Mouse (Mus musculus) naive thymus-derived CD4-positive, alpha-beta T cell, adult 5 months (primary cell): ENCODE measurements around the gene Zfp39. TPM values are rescaled to one million over a fixed set of nuclear protein-coding genes. Genes with fewer than 3 reads are reported as not detected.

Experiments used
- polyA plus RNA-seq: library from polyadenylated mRNA; unstranded; fragments of 100-300 nt; shearing (Covaris generic); gene quantifications from one replicate; pipeline ENCODE4 v1.2.1, GENCODE M21; 2017

The Zfp39 gene
- polyA plus RNA-seq = 6.8 TPM

DNA sequence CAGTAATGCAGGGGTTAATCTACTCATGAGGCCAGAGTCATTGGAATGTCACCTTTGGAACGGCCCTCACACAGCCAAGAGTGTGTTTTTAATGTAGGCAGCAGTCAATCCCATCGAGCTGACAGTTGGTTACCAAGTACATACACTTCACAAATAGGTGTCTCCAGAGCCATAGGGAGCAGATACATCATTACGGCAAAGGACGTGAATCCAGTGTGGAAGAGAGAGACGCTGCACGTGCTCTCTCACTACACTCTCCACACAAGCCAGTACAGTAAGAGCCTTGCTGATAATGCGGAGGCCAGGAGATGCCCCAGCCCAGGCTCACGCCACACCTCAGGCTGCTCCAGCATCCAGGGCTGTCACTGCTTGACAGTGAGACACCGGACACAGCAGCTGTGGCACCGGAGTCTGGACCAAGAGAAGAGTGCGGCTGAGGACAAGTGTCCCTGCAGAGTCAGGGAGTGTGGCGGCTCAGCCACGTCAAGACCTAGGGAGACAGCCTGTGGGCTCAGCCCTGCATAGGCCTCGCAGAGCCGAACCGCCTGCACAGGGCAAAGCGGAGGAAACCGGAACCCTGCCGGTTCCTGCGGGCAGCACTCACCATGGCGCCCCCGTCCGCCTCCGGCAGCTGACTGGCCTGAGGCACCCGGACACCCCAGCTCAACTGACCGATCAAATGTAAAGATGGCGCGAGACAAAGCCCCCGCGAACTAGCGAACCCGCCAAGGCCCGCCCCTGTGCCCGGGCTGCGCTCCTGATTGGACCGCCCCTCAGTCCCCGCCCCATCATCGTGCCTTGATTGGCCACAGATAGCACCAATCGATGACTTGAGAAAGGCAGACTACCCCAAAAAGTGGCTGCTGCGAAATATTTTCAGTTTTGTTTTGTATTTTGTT, at the start of gene Zfp39:
TSS of gene Zfp39 (minus strand) at position 715 of the 899 bp plus-strand sequence.

DNA sequence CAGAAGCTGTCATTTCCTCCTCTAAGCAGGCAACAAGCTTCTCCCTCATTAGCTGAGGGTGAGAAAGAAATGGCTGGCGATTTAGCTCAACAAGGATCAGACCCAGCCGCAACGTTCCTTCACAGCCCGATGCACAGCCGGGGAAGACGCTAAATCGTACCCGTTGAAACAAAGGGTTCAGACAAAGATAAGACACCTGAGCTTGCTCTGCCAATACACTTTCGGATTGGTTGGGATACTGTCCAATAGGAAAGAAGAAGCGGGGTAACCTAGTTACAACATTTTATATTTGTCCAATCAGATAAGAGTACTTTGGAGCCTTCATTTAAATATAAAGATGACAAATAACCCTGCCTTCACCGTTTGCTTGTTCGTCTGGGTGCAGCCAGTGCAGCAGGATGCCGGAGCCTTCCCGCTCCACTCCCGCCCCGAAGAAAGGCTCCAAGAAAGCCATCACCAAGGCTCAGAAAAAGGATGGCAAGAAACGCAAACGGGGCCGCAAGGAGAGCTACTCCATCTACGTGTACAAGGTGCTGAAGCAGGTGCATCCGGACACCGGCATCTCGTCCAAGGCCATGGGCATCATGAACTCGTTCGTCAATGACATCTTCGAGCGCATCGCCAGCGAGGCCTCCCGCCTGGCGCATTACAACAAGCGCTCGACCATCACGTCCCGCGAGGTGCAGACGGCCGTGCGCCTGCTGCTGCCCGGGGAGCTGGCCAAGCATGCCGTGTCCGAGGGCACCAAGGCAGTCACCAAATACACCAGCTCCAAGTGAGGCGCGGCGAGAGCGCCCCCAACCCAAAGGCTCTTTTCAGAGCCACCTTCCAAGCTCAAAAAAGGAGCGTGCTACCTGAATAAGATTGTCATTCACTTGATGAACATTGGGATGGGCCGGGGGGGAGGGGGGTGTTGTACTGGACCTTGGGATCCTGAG, 44.8 kb upstream of the Zfp39 start, which contains the start of gene Hist3h2ba:
TSS of gene Hist3h2ba (plus strand) at position 379 of the 938 bp plus-strand sequence.

DNA sequence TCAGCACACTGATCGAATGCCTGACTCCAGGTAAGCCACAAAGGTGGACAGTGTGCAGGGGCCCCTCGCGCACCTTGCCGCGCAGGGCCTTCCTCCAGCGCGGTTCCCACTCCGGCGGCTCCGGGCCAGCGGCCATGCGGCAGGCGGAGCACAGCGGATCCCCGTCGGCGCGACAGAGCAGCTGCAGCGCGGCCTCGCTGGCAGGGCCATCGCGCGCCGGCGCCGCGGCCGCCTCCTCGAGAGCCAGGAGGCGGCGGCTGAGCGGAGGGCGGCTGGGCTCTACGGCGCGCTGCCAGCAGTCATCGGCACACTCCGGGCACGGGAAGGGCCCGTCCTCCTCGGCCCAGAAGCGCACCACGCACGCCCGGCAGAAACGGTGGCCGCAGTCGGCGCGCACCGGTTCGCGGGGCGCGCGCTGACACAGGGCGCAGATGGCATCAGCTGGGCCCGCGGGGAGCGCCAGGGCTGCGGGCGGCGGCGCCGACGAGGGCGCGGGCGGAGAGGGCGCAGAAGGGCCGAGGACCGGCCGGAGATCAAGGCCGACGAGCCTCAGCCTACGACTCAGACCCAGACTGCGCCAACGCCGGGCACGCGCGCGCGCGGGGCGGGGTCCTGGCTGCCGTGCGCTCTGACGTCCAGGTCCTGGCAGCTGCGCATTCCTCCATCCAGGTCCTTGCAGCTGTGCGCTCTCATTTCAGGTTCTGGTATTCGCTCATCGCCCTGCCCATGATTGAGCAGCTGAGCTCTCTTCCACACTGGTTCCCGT, 34.5 kb upstream of the Zfp39 start, which contains the start of gene Rnf187:
TSS of gene Rnf187 (minus strand) at position 595 of the 766 bp plus-strand sequence.

DNA sequence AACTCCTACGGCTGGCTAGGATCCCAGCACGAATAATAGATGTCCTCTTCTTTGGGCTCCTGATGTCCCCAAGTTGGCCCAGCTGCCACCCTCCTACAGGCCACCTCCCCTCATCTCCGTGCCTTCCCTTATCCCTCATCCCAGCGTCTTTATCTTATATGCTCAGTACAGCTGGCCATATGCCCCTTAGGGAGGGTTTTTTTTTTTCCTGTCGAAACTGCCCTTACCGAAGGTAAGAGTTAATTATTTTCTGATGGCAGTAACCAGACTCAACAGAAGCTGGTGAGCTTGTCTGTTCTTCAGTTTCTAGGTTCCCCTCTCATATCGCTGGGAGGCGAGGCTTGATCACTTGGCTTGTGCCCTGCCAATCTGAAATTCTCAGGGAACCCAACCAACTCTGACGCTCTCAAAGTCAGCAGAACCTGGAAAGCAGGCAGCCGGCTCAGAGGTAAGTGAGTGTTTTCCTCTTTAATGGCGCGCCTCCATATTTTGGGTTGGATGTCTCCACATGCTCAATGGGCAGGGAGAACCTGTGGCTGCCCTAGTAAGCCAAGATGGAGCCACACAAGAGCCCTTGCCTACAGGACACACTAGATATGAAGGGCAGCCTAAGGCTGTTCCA, 13.8 kb upstream of the Zfp39 start, which contains the start of gene Btnl10:
TSS of gene Btnl10 (plus strand) at position 164 of the 622 bp plus-strand sequence.

DNA sequence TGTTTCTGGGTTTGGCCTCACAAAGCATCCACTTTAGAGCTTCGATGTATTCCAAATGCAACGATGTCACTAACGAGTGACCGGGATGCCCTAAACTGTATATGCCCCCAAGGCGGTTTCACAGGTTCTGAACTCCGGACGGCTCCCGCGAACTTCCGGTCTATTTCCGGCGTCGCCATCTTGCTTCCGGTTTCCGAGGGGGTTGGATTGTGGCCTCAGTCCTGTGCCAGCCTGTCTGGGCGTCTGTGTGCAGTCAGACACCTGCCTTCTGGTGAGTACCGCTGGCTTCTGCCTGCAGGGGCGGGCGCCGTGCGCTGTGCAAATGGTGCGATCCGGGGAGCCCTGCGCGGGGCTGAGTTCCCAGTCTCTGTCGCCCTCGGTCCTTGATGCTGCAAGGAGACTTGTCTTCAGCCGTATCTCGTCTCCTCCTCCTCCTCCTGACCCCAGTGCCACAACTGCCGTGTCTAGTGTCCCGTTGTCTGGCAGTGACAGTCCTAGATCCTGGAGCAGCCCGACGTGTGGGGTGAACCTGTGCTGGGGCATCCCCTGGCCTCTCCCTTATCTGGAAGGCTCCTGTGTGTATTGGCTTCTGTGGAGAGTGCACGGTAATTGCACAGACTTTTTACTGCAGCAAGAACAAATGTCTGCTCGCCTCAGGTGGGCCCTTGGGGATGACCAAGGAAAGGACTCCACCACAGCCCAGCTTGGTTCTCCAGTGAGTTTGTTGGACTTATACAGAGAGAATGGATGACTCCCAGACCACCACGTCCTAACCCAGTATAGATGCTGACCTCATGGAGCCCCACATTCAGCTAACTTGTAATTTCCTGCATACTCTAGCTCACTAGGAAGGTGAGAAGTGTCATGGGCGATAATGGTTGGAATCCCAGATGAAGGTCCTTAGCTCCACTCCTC, 36.7 kb downstream of the Zfp39 start, which contains the start of gene 2810021J22Rik:
TSS of gene 2810021J22Rik (plus strand) at position 178 of the 915 bp plus-strand sequence.

DNA sequence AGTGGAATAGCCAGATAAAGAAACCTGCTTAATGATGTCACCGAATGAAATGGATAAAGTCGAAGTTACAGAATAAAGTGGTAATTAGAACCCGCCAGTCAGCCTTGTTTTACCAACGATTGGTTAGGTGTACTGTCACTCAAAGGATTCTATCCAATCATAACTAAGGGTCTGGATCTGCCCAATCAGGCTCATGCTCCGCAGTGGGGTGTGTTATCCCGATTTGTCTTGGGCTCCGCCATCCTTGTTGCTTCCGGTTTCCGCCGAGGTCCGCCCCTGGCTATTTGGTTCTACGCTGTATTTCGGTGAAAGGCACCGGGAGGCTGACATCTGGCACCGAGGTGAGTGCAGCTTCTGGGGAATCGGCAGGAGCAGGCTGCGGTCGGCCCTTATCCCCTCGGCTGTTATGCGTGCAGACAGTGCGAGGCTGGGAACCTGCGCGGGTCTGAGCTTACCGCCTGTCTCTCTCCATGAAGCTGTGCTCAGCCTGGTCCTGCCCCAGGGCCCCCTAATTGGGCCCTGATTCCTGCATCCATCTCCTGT, 57.0 kb downstream of the Zfp39 start, which contains the start of gene Gm12258:
TSS of gene Gm12258 (plus strand) at position 240 of the 543 bp plus-strand sequence.

DNA sequence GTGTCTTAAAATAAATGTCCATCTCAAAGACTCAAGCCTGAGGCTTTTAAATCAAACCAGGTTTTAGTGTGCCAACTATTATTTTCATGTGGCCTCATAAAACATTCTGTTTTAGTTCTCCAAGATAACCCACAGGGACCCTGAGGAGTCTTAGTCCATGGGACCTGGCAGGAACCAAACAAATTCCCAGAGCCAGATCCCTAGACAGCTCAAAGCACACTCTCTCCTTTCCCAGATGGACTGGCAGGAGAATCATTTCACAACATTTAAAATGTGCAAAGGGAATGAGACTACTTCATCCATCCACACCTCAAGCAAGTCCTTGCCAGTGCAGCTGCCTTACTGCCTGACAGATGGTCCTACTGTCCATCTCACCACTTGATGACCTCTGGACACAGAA, 65.1 kb downstream of the Zfp39 start, which contains the start of gene Olfr311:
TSS of gene Olfr311 (plus strand) at position 301 of the 400 bp plus-strand sequence.

Other genes with a start within 250 kb of the Zfp39 start
- not detected for gene Olfr322, start 245.4 kb downstream of the Zfp39 start, polyA plus RNA-seq
- gene Olfr320, start 223.1 kb downstream of the Zfp39 start, polyA plus RNA-seq = not detected
- not detected for gene Olfr319, start 205.1 kb downstream of the Zfp39 start, polyA plus RNA-seq
- gene Olfr318, start 180.2 kb downstream of the Zfp39 start, polyA plus RNA-seq = not detected
- gene Olfr317, start 165.0 kb downstream of the Zfp39 start, polyA plus RNA-seq = not detected
- not detected for gene Olfr316, start 151.5 kb downstream of the Zfp39 start, polyA plus RNA-seq
- not detected for gene Olfr315, start 131.0 kb downstream of the Zfp39 start, polyA plus RNA-seq
- gene Olfr314, start 121.3 kb downstream of the Zfp39 start, polyA plus RNA-seq = not detected
- gene Fam183b, start 102.3 kb downstream of the Zfp39 start, polyA plus RNA-seq = not detected
- gene Olfr313, start 89.2 kb downstream of the Zfp39 start, polyA plus RNA-seq = not detected
- 0.20 TPM for gene Olfr312, start 75.0 kb downstream of the Zfp39 start, polyA plus RNA-seq
- gene Olfr311, start 65.0 kb downstream of the Zfp39 start, polyA plus RNA-seq = not detected
- gene Gm12258, start 57.1 kb downstream of the Zfp39 start, polyA plus RNA-seq = 5.2 TPM
- 4.9 TPM for gene 2810021J22Rik, start 37.0 kb downstream of the Zfp39 start, polyA plus RNA-seq
- gene Btnl10, start 13.7 kb upstream of the Zfp39 start, polyA plus RNA-seq = 0.20 TPM
- 225 TPM for gene Rnf187, start 34.7 kb upstream of the Zfp39 start, polyA plus RNA-seq
- gene Hist3h2ba, start 44.7 kb upstream of the Zfp39 start, polyA plus RNA-seq = 16.1 TPM
- gene Hist3h2a, start 50.5 kb upstream of the Zfp39 start, polyA plus RNA-seq = 34.0 TPM
- gene Trim17, start 50.5 kb upstream of the Zfp39 start, polyA plus RNA-seq = 0.36 TPM
- gene Trim11, start 73.9 kb upstream of the Zfp39 start, polyA plus RNA-seq = 51.5 TPM
- not detected for gene Obscn, start 232.2 kb upstream of the Zfp39 start, polyA plus RNA-seq